Mouse (Mus musculus) lung, adult 2 months (tissue): ENCODE measurements around the gene Rhoc. TPM values are rescaled to one million over a fixed set of nuclear protein-coding genes. Genes with fewer than 3 reads are reported as not detected.
"Not testable (repeated sequence)": the region's sequence is repeated elsewhere in the genome, so short reads cannot be mapped to it uniquely, and the experiment has no call there.

Experiments used
- DNase-seq: peaks from one replicate; pipeline ENCODE4 v3.0.0; 2022
- H3K4me1 ChIP-seq: fragments of 200-500 bp; 2 replicates; pipeline ENCODE4 v1.6.1; 2011; ENCODE audit warnings: low read length; ENCODE audit not compliant: control insufficient read depth, insufficient read depth
- H3K4me3 ChIP-seq: fragments of 200-500 bp; replicated peaks from 2 replicates; pipeline ENCODE3; 2011; ENCODE audit warnings: low read depth, mild to moderate bottlenecking, control low read depth, low read length; ENCODE audit errors: extremely low read depth
- CTCF ChIP-seq: fragments of 200-500 bp; IDR thresholded peaks from 2 replicates; pipeline ENCODE4 v1.5.1; 2011; ENCODE audit warnings: mild to moderate bottlenecking, low read length, control low read depth; ENCODE audit not compliant: insufficient read depth
- POLR2A ChIP-seq: fragments of 200-500 bp; IDR thresholded peaks from 2 replicates; pipeline ENCODE4 v1.6.1; 2011; ENCODE audit warnings: low read depth, mild to moderate bottlenecking, control low read depth, low read length, borderline replicate concordance; ENCODE audit errors: extremely low read depth
- WGBS: fragments of 180-500 bp; shearing (Covaris S2); methylation state at CpG from one replicate; pipeline ENCODE4 v1.1.7; 2018; 5-methylcytosine and 5-hydroxymethylcytosine counted together
- polyA plus RNA-seq: library from polyadenylated mRNA; depleted of rRNA; stranded (reverse); fragments of >200 nt; gene quantifications from 2 replicates; pipeline ENCODE4 v1.2.3, GENCODE M21; 2012; rRNA removed

Rhoc gene
- 107 and 140 TPM in 2 replicates for polyA plus RNA-seq

- H3K4me3 ChIP-seq: peak within 1 kb of the TSS; percentile 70
- TF ChIP-seq CTCF (no peak), POLR2A (no peak)
- H3K4me1 ChIP-seq: peaks cover 12% of the 10 kb centered on the region
- no peak for DNase-seq
- WGBS: 22% methylated on average over 3 of the region's 3 CpGs
Measured at GRCm38 (mm10) chr3:104788075-104788474, at the start of gene Rhoc. Gene Rhoc (plus strand): TSS chr3:104788375.

GRCm38 (mm10) chr3:104741954-104742353, 46.2 kb upstream of the Rhoc start:
- DNase-seq: no peak
- Histone ChIP-seq H3K4me1 (no peaks in the 10 kb centered on the region), H3K4me3 (no peak overlapping the region)
- TF ChIP-seq CTCF (no peak), POLR2A (no peak)
- WGBS: 84% methylated on average over 3 of the region's 3 CpGs

- DNase-seq: no peak
- Histone ChIP-seq H3K4me1 (no peaks in the 10 kb centered on the region), H3K4me3 (no peak overlapping the region)
- 63% methylated on average over 1 of the region's 1 CpGs for WGBS
- no peak for TF ChIP-seq CTCF
- no peak for TF ChIP-seq POLR2A
Measured at GRCm38 (mm10) chr3:104743161-104743560, 45.0 kb upstream of the Rhoc start.

- WGBS: 64% methylated on average over 1 of the region's 1 CpGs
Measured at GRCm38 (mm10) chr3:104743864-104744263, 44.3 kb upstream of the Rhoc start.

GRCm38 (mm10) chr3:104752845-104753244, 35.3 kb upstream of the Rhoc start:
- WGBS: 20% methylated on average over 21 of the region's 25 CpGs
- not testable (repeated sequence) for H3K4me1 ChIP-seq, H3K4me3 ChIP-seq
- DNase-seq: peak; percentile 18
- peak; percentile 30; the same call in 1 of the 2 replicates for TF ChIP-seq CTCF

More at GRCm38 (mm10) chr3:104743864-104744263, 44.3 kb upstream of the Rhoc start:
- Histone ChIP-seq H3K4me1 (no peaks in the 10 kb centered on the region), H3K4me3 (no peak overlapping the region)
- no peak for DNase-seq
- TF ChIP-seq POLR2A (no peak), CTCF (no peak)

- TF ChIP-seq CTCF (peak; percentile 67), POLR2A (no peak)
- 3% methylated on average over 27 of the region's 27 CpGs for WGBS
- DNase-seq: peak; percentile 60
- no peaks in the 10 kb centered on the region for H3K4me1 ChIP-seq
- H3K4me3 ChIP-seq: peak overlapping the region; percentile 28
Measured at GRCm38 (mm10) chr3:104758406-104758805, 29.8 kb upstream of the Rhoc start.

- 30% methylated on average over 5 of the region's 5 CpGs for WGBS
- Histone ChIP-seq H3K4me1 (no peaks in the 10 kb centered on the region), H3K4me3 (no peak overlapping the region)
- DNase-seq: no peak
- TF ChIP-seq CTCF (no peak), POLR2A (no peak)
Measured at GRCm38 (mm10) chr3:104758869-104759268, 29.3 kb upstream of the Rhoc start.

GRCm38 (mm10) chr3:104762103-104762863, 25.9 kb upstream of the Rhoc start:
- DNase-seq, H3K4me1 ChIP-seq, H3K4me3 ChIP-seq: not testable (repeated sequence)
- WGBS: 31% methylated on average over 20 of the region's 20 CpGs

- TF ChIP-seq POLR2A (no peak), CTCF (peak; percentile 30; the same call in 1 of the 2 replicates)
- Histone ChIP-seq H3K4me3 (no peak overlapping the region), H3K4me1 (no peaks in the 10 kb centered on the region)
- 13% methylated on average over 4 of the region's 4 CpGs for WGBS
- no peak for DNase-seq
Measured at GRCm38 (mm10) chr3:104765021-104765420, 23.2 kb upstream of the Rhoc start.

GRCm38 (mm10) chr3:104767141-104767540, 21.0 kb upstream of the Rhoc start:
- no peak overlapping the region for H3K4me3 ChIP-seq
- 52% methylated on average over 2 of the region's 2 CpGs for WGBS
- TF ChIP-seq POLR2A (no peak), CTCF (no peak)
- DNase-seq: no peak
- no peaks in the 10 kb centered on the region for H3K4me1 ChIP-seq

- TF ChIP-seq POLR2A (no peak), CTCF (no peak)
- H3K4me1 ChIP-seq: no peaks in the 10 kb centered on the region
- no peak for DNase-seq
- 60% methylated on average over 4 of the region's 4 CpGs for WGBS
- no peak overlapping the region for H3K4me3 ChIP-seq
Measured at GRCm38 (mm10) chr3:104767716-104768115, 20.5 kb upstream of the Rhoc start.
